Mouse (Mus musculus) G1E (cell line): ENCODE measurements around the gene Tspan33.

Source experiments
- CTCF ChIP-seq: IDR thresholded peaks from 2 replicates; pipeline ENCODE4 v1.5.1; 2012; ENCODE audit warnings: low read depth, low read length, inconsistent platforms, mixed read lengths
- GATA2 ChIP-seq: IDR thresholded peaks from 2 replicates; pipeline ENCODE4 v1.6.1; 2012; ENCODE audit warnings: low read depth, low read length, inconsistent platforms, borderline replicate concordance

- TF ChIP-seq CTCF (no peak), GATA2 (no peak)
Observed at GRCm38 (mm10) chr6:29766874-29767273, 72.9 kb downstream of the Tspan33 start.
